Mouse (Mus musculus) testis, adult 2 months (tissue): Measurements from ENCODE around the gene Rgcc. TPM values are rescaled to one million over a fixed set of nuclear protein-coding genes. Genes with fewer than 3 reads are reported as not detected.

ENCODE experiments used
- H3K27ac ChIP-seq: fragments of 200-500 bp; 2 replicates; pipeline ENCODE4 v1.5.1; 2012; ENCODE audit warnings: low read depth, low read length; ENCODE audit not compliant: control insufficient read depth, insufficient read depth
- H3K27me3 ChIP-seq: fragments of 200-500 bp; 2 replicates; pipeline ENCODE4 v1.6.1; 2012; ENCODE audit warnings: mild to moderate bottlenecking, low read length, moderate library complexity; ENCODE audit not compliant: control insufficient read depth, insufficient read depth
- H3K36me3 ChIP-seq: fragments of 200-500 bp; 2 replicates; pipeline ENCODE4 v1.6.1; 2012; ENCODE audit warnings: mild to moderate bottlenecking, low read length; ENCODE audit not compliant: control insufficient read depth, insufficient read depth
- H3K4me1 ChIP-seq: fragments of 200-500 bp; 2 replicates; pipeline ENCODE4 v1.6.1; 2012; ENCODE audit warnings: low read length; ENCODE audit not compliant: control insufficient read depth, insufficient read depth
- H3K4me3 ChIP-seq: fragments of 200-500 bp; 2 replicates; pipeline ENCODE4 v1.5.1; 2012; ENCODE audit warnings: low read depth, mild to moderate bottlenecking, low read length, moderate library complexity, mixed read lengths; ENCODE audit not compliant: control insufficient read depth
- CTCF ChIP-seq: fragments of 200-500 bp; IDR thresholded peaks from 2 replicates; pipeline ENCODE4 v1.5.1; 2012; ENCODE audit warnings: low read depth, mild to moderate bottlenecking, inconsistent platforms, low read length, moderate library complexity; ENCODE audit not compliant: control insufficient read depth, insufficient read depth, insufficient replicate concordance
- POLR2A ChIP-seq: fragments of 200-500 bp; IDR thresholded peaks from 2 replicates; pipeline ENCODE4 v1.6.1; 2012; ENCODE audit warnings: low read depth, mild to moderate bottlenecking, inconsistent platforms, low read length, moderate library complexity; ENCODE audit not compliant: control insufficient read depth
- polyA plus RNA-seq: library from polyadenylated mRNA; depleted of rRNA; stranded (reverse); fragments of >200 nt; gene quantifications from 2 replicates; pipeline ENCODE4 v1.2.3, GENCODE M21; 2012

Gene Rgcc
- polyA plus RNA-seq, 1 experiment: 26.5 TPM

GRCm38 (mm10) chr14:79311918-79312454, 10.5 kb upstream of the Rgcc start:
- no peaks in the 10 kb centered on the region for H3K27me3 ChIP-seq
- TF ChIP-seq POLR2A (no peak), CTCF (no peak)
- H3K27ac ChIP-seq: no peak overlapping the region
- no peaks in the 10 kb centered on the region for H3K4me1 ChIP-seq
- H3K4me3 ChIP-seq: no peak overlapping the region
- no peaks in the 10 kb centered on the region for H3K36me3 ChIP-seq

DNA sequence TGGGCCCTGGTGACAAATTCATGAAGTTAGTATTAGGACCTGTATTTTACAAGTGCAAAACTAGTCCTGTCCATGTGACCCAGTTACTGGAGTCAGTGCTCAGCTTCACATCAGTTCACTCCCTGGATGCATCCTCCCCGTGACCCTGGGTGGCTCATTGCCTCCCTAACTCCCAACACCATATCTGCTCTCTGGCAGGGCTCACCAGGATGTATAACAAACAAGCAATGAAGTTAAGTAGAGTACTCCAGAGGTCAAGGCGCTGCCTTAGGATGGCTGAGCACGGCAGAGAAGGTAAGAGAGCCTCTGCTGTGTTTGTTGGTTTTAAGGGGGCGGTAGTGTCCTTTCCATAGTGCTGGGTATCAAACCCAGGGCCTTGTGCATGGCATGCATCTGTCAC, 7.7 kb upstream of the Rgcc start:
- TF ChIP-seq CTCF: no peak
- TF ChIP-seq POLR2A: no peak
- Histone ChIP-seq H3K4me1 (no peaks in the 10 kb centered on the region), H3K36me3 (no peaks in the 10 kb centered on the region), H3K27me3 (no peaks in the 10 kb centered on the region), H3K4me3 (no peak overlapping the region), H3K27ac (no peak overlapping the region)

GRCm38 (mm10) chr14:79308364-79308763, 6.9 kb upstream of the Rgcc start:
- H3K27ac ChIP-seq: no peak overlapping the region
- H3K27me3 ChIP-seq: no peaks in the 10 kb centered on the region
- no peaks in the 10 kb centered on the region for H3K4me1 ChIP-seq
- H3K4me3 ChIP-seq: no peak overlapping the region
- no peaks in the 10 kb centered on the region for H3K36me3 ChIP-seq
- TF ChIP-seq POLR2A: no peak
- no peak for TF ChIP-seq CTCF

- no peak overlapping the region for H3K27ac ChIP-seq
- no peak for TF ChIP-seq POLR2A
- TF ChIP-seq CTCF: no peak
Observed at GRCm38 (mm10) chr14:79307908-79308307, 6.5 kb upstream of the Rgcc start.

DNA sequence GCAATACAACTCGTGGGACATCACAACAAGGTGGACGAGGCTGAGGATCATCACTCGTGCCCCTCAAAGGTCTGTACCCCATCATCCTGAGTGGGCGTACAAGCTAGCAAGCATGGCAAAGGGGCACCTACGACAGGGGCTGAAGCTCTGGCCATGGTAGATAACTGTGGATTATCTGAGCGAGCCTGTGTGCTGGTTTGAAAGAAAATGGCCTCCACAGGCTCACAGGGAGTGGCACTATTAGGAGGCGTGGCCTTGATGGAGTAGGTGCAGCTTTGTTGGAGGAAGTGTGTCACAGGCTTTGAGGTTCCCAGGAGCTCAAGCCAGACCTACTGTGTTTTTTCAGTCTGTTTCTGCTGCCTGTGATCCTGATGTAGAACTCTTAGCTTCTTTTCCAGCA, 5.7 kb upstream of the Rgcc start:
- Histone ChIP-seq H3K36me3 (no peaks in the 10 kb centered on the region), H3K27me3 (no peaks in the 10 kb centered on the region), H3K4me1 (no peaks in the 10 kb centered on the region), H3K4me3 (no peak overlapping the region), H3K27ac (no peak overlapping the region)
- TF ChIP-seq CTCF: no peak
- TF ChIP-seq POLR2A: no peak

More at GRCm38 (mm10) chr14:79307908-79308307, 6.5 kb upstream of the Rgcc start:
- H3K27me3 ChIP-seq: no peaks in the 10 kb centered on the region
- H3K4me3 ChIP-seq: no peak overlapping the region
- no peaks in the 10 kb centered on the region for H3K4me1 ChIP-seq
- no peaks in the 10 kb centered on the region for H3K36me3 ChIP-seq

- TF ChIP-seq POLR2A (no peak), CTCF (no peak)
- Histone ChIP-seq H3K27me3 (peaks cover 4% of the 10 kb centered on the region; the same call in 1 of the 2 replicates), H3K4me1 (peaks cover 15% of the 10 kb centered on the region), H3K27ac (no peak overlapping the region), H3K36me3 (no peaks in the 10 kb centered on the region), H3K4me3 (no peak overlapping the region)
Observed at GRCm38 (mm10) chr14:79304873-79305464, 3.5 kb upstream of the Rgcc start.

DNA sequence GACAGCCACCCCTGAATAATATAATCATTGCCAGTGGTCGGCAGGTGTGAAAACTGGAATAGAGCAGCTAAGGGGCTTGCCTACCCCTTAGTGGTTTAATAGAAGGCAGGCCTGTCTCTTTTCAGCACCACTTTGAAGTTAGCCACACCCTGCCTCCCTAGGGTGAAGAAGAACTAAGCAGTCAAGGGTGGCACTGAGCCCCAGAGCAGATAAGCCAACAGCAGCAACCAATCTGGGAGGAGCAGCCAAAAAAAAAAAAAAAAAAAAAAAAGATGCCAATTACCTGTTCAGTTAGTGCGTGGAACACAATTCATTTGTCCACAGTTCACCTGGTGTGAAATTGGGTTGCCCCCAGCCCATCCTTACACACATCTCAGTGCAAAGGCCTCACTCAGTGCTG, 1.7 kb upstream of the Rgcc start:
- Histone ChIP-seq H3K4me1 (peaks cover 18% of the 10 kb centered on the region), H3K4me3 (no peak overlapping the region), H3K27ac (no peak overlapping the region), H3K36me3 (no peaks in the 10 kb centered on the region), H3K27me3 (peaks cover 4% of the 10 kb centered on the region; the same call in 1 of the 2 replicates)
- no peak for TF ChIP-seq POLR2A
- TF ChIP-seq CTCF: no peak
